Mouse (Mus musculus) spleen, adult 2 months (tissue): ENCODE data around the gene Pls3.

Experiments used
- CTCF ChIP-seq: fragments of 200-500 bp; IDR thresholded peaks from 2 replicates; pipeline ENCODE4 v1.5.1; 2011; ENCODE audit warnings: mild to moderate bottlenecking, inconsistent platforms; ENCODE audit not compliant: insufficient read depth, insufficient read length, insufficient replicate concordance; ENCODE audit errors: extremely low read depth
- POLR2A ChIP-seq: fragments of 200-500 bp; IDR thresholded peaks from 2 replicates; pipeline ENCODE4 v1.6.1; 2011; ENCODE audit warnings: low read depth, low read length, inconsistent platforms

DNA sequence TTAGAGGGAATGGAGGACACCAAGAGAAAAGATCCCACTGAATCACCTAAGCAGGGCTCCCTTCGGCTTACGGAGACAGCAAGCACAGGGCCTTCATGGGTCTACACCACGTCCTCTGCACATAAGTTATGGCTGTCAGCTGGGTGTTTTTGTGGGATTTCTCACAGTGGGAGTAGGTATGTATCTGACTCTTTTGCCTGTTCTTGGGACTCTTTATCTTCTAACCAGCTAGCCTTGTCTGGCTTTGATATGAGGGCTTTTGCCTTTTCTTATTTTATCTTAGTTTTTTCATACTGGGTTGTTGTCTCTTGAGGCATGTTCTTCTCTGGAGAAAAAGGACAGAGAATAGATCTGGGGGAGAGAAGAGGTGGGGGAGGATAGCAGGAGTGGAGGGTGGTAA, 20.7 kb downstream of the Pls3 start:
- TF ChIP-seq POLR2A (no peak), CTCF (no peak)
